Mouse (Mus musculus): ENCODE data around the gene Ltb4r1.

The Ltb4r1 gene

GRCm38 (mm10) chr14:55787731-55788130, 22.0 kb downstream of the Ltb4r1 start:
- peak; percentile 27 for DNase-seq

- DNase-seq: peak; percentile 76
Observed at GRCm38 (mm10) chr14:55788256-55789050, 22.7 kb downstream of the Ltb4r1 start, which contains the start of gene Ripk3. Ripk3 (minus strand) TSS chr14:55788865.

DNA sequence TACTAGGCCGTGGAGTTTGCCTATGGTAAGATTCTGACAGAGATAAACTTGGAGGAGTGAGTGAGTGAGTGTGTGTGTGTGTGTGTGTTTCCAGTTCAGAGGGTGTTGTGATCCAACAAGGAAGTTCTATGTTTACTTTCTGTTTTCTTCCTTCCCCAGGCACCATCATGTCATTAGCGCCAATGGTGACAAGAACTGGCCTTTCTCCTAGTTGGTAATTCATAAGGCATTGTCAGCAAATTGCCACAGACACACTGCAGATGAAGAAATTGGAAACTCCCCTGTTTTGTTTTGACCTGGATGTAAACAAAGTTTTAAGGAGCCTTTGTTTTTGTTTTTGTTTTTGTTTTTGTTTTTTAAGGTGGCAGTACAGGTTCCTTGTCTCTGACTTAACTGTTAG, 27.7 kb downstream of the Ltb4r1 start:
- no peak for DNase-seq

GRCm38 (mm10) chr14:55793946-55794345, 28.2 kb downstream of the Ltb4r1 start:
- no peak for DNase-seq

GRCm38 (mm10) chr14:55795380-55796163, 29.8 kb downstream of the Ltb4r1 start:
- DNase-seq: no peak

DNA sequence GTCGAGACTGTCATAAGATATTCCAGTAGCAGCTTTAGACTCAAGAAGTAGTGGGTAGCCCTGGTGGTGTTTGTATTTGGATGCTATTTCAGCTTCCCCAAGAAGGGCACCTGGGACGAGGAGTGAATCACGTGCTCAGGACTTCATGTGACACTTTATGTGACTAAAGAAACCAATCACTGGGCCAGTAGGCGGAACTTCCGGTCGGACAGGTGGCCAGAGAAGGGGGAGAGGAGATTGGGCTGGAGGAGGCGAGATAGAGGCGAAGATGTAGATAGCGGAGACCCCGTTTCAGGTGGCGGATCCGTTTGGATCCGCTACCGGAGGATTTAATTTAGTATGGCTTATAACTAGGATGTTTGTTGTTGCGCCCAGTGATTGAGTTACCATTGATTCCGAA, 49.1 kb downstream of the Ltb4r1 start:
- DNase-seq: peak; percentile 58

DNA sequence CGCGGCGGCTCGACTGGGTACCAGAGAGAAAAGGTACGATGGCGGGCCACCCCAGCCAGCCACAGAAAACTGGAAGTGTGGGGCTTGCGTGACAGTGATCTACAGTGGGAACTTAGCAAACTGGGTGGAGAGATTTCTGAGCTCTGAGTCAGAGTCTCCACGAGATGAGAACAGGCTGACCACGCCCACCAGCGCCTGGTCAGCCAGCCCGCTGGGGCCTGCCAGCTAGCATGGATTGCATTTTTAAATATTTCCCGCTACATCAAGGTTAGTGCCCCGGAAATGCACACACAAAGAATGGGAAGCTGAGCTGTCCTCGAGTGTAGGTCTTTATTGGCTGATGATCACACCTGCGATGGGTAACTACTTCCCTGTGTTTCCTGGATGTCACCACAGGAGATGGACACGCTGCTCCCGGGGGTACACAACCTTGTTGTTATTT, 49.6 kb downstream of the Ltb4r1 start:
- peak; percentile 20 for DNase-seq
